Comparison of ENCODE assay signal across 10 mouse cellular contexts in genomic region chr7:49882288-49882687, GRCm38 (mm10). TPM values are rescaled to one million over a fixed set of nuclear protein-coding genes. Genes with fewer than 3 reads are reported as not detected.
A peak's percentile ranks its signal among the peaks of the same experiment; 100 is the strongest.
DNase-seq lines count a peak whose midpoint lies in the region; ATAC-seq lines count a peak whose summit lies in the region.
"Had no signal": no experiment of that assay in that cellular context is flagged by ENCODE, and none has a peak within 500 bp of the region (broad histone marks: within the 10 kb centered on the region; RNA-seq: fewer than 3 reads in every experiment).

No protein-coding gene starts in this region.

- H3K4me3 ChIP-seq in heart, embryonic 11.5 days (ENCODE audit: low read depth, low read length), result no peak overlapping the region

- no peak for DNase-seq in heart, postnatal 25 days (ENCODE audit: low spot score)
- peak; percentile 26 for DNase-seq in adrenal gland, postnatal 10 days
- DNase-seq in kidney, adult 9 months, result peak; percentile 83
- no peak for DNase-seq in thymus, postnatal 14 days
- no peak for DNase-seq in right cerebral cortex, postnatal 36 days (ENCODE audit: low spot score in 2 of 2)
- no peak for DNase-seq in left cerebral cortex, postnatal 14 days (ENCODE audit: low spot score in 2 of 2)
- DNase-seq: gastrocnemius, postnatal 14 days had no signal

- intact Hi-C loops in heart, postnatal 25 days (cut with DNase I), result no loop called here
- intact Hi-C loops in left cerebral cortex, postnatal 14 days (cut with DNase I), result no loop called here

- peak overlapping the region; percentile 33 for H3K4me2 ChIP-seq in heart, embryonic 11.5 days

- H3K27ac ChIP-seq in heart, embryonic 11.5 days (ENCODE audit: low read depth, low read length), result no peak overlapping the region

- no peaks in the 10 kb centered on the region for H3K9me3 ChIP-seq in heart, embryonic 11.5 days (replicated peaks; ENCODE audit: control insufficient read depth, low read length)

- no peak overlapping the region for H3K9ac ChIP-seq in heart, embryonic 11.5 days (ENCODE audit: low read depth, low read length)

- H3K4me1 ChIP-seq in heart, embryonic 11.5 days (ENCODE audit: control insufficient read depth, insufficient read depth, low read length), result peaks cover 7% of the 10 kb centered on the region

- H3K36me3 ChIP-seq in heart, embryonic 11.5 days (ENCODE audit: control insufficient read depth, insufficient read depth, low read length), result no peaks in the 10 kb centered on the region

- no peaks in the 10 kb centered on the region for H3K27me3 ChIP-seq in heart, embryonic 11.5 days (ENCODE audit: control insufficient read depth, insufficient read depth, low read length)

- ATAC-seq in heart, embryonic 11.5 days (replicated peaks; ENCODE audit: insufficient number of reproducible peaks, low FRiP score, low TSS enrichment), result no peak
- ATAC-seq in megakaryocyte progenitor cell, adult 5-6 weeks (replicated peaks; ENCODE audit: poor library complexity), result peak; percentile 34; the same call in 1 of the 2 replicates

- WGBS in heart, embryonic 11.5 days (ENCODE audit: insufficient replicate concordance), result 29% methylated on average over 4 of the region's 4 CpGs

RNA-seq across cellular contexts. Expression of gene Slc6a5, which starts 27.7 kb away (rescaled TPM):
- not detected in 2 replicates for polyA plus RNA-seq in heart, embryonic 11.5 days (2014; fragmentation: Nextera tagmentation; extraction: Ambion mirVana)
- total RNA-seq in heart, postnatal 25 days (2021), result not detected
- 1 to 10 TPM in 1 of 2 experiments, under 1 TPM in 1; 0.58 to 1.7 TPM for total RNA-seq in adrenal gland, postnatal 10 days (2021)
- not detected in 2 replicates for total RNA-seq in megakaryocyte progenitor cell, adult 5-6 weeks (2015)
- total RNA-seq in megakaryocyte progenitor cell, adult 5-6 weeks (2017), result not detected in 2 replicates
- under 1 TPM; 0.04 to 0.18 TPM for total RNA-seq in left cerebral cortex, postnatal 14 days (2021)
- total RNA-seq: gastrocnemius, postnatal 14 days; neutrophil, adult 5-6 weeks had no signal

Comparison
In these comparisons a context has a peak if more than half of its experiments do, and no peak if none do; other contexts are left out.
1. DNase-seq: peak in adrenal gland, postnatal 10 days (single experiment) and kidney, adult 9 months (single experiment); none in heart, postnatal 25 days (single experiment), thymus, postnatal 14 days (single experiment), right cerebral cortex, postnatal 36 days (0 of 2) and left cerebral cortex, postnatal 14 days (0 of 2).